Mouse (Mus musculus) MEL (cell line): Measurements from ENCODE around the gene Wnt5a. TPM values are rescaled to one million over a fixed set of nuclear protein-coding genes. Genes with fewer than 3 reads are reported as not detected.

Experiments
- DNase-seq: peaks from one replicate; pipeline ENCODE4 v3.0.0; 2011; ENCODE audit warnings: low read depth, low spot score
- H3K27ac ChIP-seq: 2 replicates; pipeline ENCODE4 v1.5.1; 2012; ENCODE audit warnings: low read depth, mild to moderate bottlenecking, control low read depth, low read length, moderate library complexity; ENCODE audit not compliant: control insufficient read depth
- H3K27me3 ChIP-seq, 2 experiments: fragments of 150-350 bp in 1 of 2; sonication (generic) in 1 of 2; 2 replicates each; pipeline ENCODE4 v1.6.1; 2012; ENCODE audit warnings: low read length in 2 of 2, mild to moderate bottlenecking in 2 of 2, improper control_type of control experiment in 1 of 2, moderate library complexity in 1 of 2; ENCODE audit not compliant: insufficient read depth in 2 of 2, control insufficient read depth in 1 of 2
- H3K36me3 ChIP-seq, 2 experiments: 2 replicates each; pipeline ENCODE4 v1.6.1; 2012 to 2014; ENCODE audit warnings: low read length in 2 of 2, improper control_type of control experiment in 1 of 2, inconsistent platforms in 1 of 2, mild to moderate bottlenecking in 1 of 2; ENCODE audit not compliant: insufficient read depth in 2 of 2, control insufficient read depth in 1 of 2
- H3K4me1 ChIP-seq, 2 experiments: fragments of 150-350 bp in 1 of 2; sonication (generic) in 1 of 2; 2 replicates each; pipeline ENCODE4 v1.6.1; 2012; ENCODE audit warnings: low read length in 2 of 2, improper control_type of control experiment in 1 of 2, mild to moderate bottlenecking in 1 of 2; ENCODE audit not compliant: insufficient read depth in 2 of 2, control insufficient read depth in 1 of 2
- H3K4me3 ChIP-seq, 2 experiments: fragments of 150-350 bp in 1 of 2; sonication (generic) in 1 of 2; 2 replicates each; pipeline ENCODE4 v1.5.1; 2012; ENCODE audit warnings: low read depth in 2 of 2, low read length in 2 of 2, mild to moderate bottlenecking in 2 of 2, moderate library complexity in 2 of 2, control low read depth in 1 of 2, improper control_type of control experiment in 1 of 2; ENCODE audit not compliant: control insufficient read depth in 1 of 2, insufficient read depth in 1 of 2
- H3K79me2 ChIP-seq: 2 replicates; pipeline ENCODE4 v1.6.1; 2012; ENCODE audit warnings: mild to moderate bottlenecking, low read length, moderate library complexity; ENCODE audit not compliant: control insufficient read depth, poor library complexity, insufficient read depth
- H3K9ac ChIP-seq: 2 replicates; pipeline ENCODE4 v1.6.1; 2012; ENCODE audit warnings: low read depth, mild to moderate bottlenecking, control low read depth, low read length, moderate library complexity; ENCODE audit not compliant: control insufficient read depth, poor library complexity, severe bottlenecking
- H3K9me3 ChIP-seq: fragments of 150-350 bp; sonication (generic); replicated peaks from 2 replicates; pipeline ENCODE4 v1.6.1; 2012; ENCODE audit warnings: mild to moderate bottlenecking, low read length, improper control_type of control experiment, moderate library complexity; ENCODE audit not compliant: insufficient read depth
- CHD1 ChIP-seq: IDR thresholded peaks from 2 replicates; pipeline ENCODE4 v1.6.1; 2012; ENCODE audit warnings: low read depth, mild to moderate bottlenecking, inconsistent platforms, low read length, improper control_type of control experiment
- CHD2 ChIP-seq: IDR thresholded peaks from 2 replicates; pipeline ENCODE4 v1.6.1; 2011; ENCODE audit warnings: low read length, improper control_type of control experiment
- CTCF ChIP-seq, 3 experiments: IDR thresholded peaks in 2 of 3; conservative IDR thresholded peaks in 1 of 3; 2 replicates each; pipeline ENCODE4 v1.5.1; 2011 to 2012; ENCODE audit warnings: low read length in 3 of 3, low read depth in 2 of 3, mild to moderate bottlenecking in 2 of 3, improper control_type of control experiment in 1 of 3, inconsistent platforms in 1 of 3, mixed read lengths in 1 of 3, moderate library complexity in 1 of 3; ENCODE audit not compliant: control insufficient read depth in 1 of 3, insufficient read depth in 1 of 3, poor library complexity in 1 of 3, severe bottlenecking in 1 of 3
- E2F4 ChIP-seq: IDR thresholded peaks from 2 replicates; pipeline ENCODE4 v1.6.1; 2011; ENCODE audit warnings: low read depth, low read length, improper control_type of control experiment, borderline replicate concordance
- EP300 ChIP-seq, 2 experiments: IDR thresholded peaks; 2 replicates each; pipeline ENCODE4 v1.6.1; 2011; ENCODE audit warnings: improper control_type of control experiment in 2 of 2, low read length in 2 of 2, low read depth in 1 of 2, mild to moderate bottlenecking in 1 of 2
- ETS1 ChIP-seq: IDR thresholded peaks from 2 replicates; pipeline ENCODE4 v1.6.1; 2012; ENCODE audit warnings: low read depth, mild to moderate bottlenecking, inconsistent platforms, low read length, improper control_type of control experiment, moderate library complexity
- GATA1 ChIP-seq: IDR thresholded peaks from 2 replicates; pipeline ENCODE4 v1.6.1; 2011; ENCODE audit warnings: low read depth, low read length, improper control_type of control experiment
- KAT2A ChIP-seq: conservative IDR thresholded peaks from 2 replicates; pipeline ENCODE4 v1.6.1; 2012; ENCODE audit warnings: low read depth, low read length, improper control_type of control experiment, inconsistent platforms
- MAFK ChIP-seq: IDR thresholded peaks from 2 replicates; pipeline ENCODE4 v1.6.1; 2011; ENCODE audit warnings: low read depth, mild to moderate bottlenecking, low read length, improper control_type of control experiment, borderline replicate concordance
- MAX ChIP-seq: IDR thresholded peaks from 2 replicates; pipeline ENCODE4 v1.6.1; 2011; ENCODE audit warnings: low read length, improper control_type of control experiment
- MAZ ChIP-seq: IDR thresholded peaks from 2 replicates; pipeline ENCODE4 v1.6.1; 2012; ENCODE audit warnings: low read depth, mild to moderate bottlenecking, inconsistent platforms, low read length, improper control_type of control experiment
- MEF2A ChIP-seq: IDR thresholded peaks from 2 replicates; pipeline ENCODE4 v1.6.1; 2014; ENCODE audit warnings: low read depth, mild to moderate bottlenecking, inconsistent platforms, low read length, improper control_type of control experiment; ENCODE audit not compliant: poor library complexity, insufficient replicate concordance, severe bottlenecking; ENCODE audit errors: extremely low read depth
- MXI1 ChIP-seq: IDR thresholded peaks from 2 replicates; pipeline ENCODE4 v1.6.1; 2011; ENCODE audit warnings: mild to moderate bottlenecking, low read depth, low read length, improper control_type of control experiment
- MYB ChIP-seq: IDR thresholded peaks from 2 replicates; pipeline ENCODE4 v1.6.1; 2011; ENCODE audit warnings: mild to moderate bottlenecking, low read depth, low read length, improper control_type of control experiment
- MYC ChIP-seq: IDR thresholded peaks from 2 replicates; pipeline ENCODE4 v1.6.1; 2011; ENCODE audit warnings: low read depth, mild to moderate bottlenecking, low read length, improper control_type of control experiment, moderate library complexity
- POLR2AphosphoS2 ChIP-seq: IDR thresholded peaks from 2 replicates; pipeline ENCODE4 v1.6.1; 2011; ENCODE audit warnings: low read length, improper control_type of control experiment
- RAD21 ChIP-seq: IDR thresholded peaks from 2 replicates; pipeline ENCODE4 v1.6.1; 2011; ENCODE audit warnings: mild to moderate bottlenecking, low read depth, low read length, improper control_type of control experiment
- RCOR1 ChIP-seq: IDR thresholded peaks from 2 replicates; pipeline ENCODE4 v1.6.1; 2012; ENCODE audit warnings: low read depth, mild to moderate bottlenecking, inconsistent platforms, low read length, improper control_type of control experiment
- SIN3A ChIP-seq: IDR thresholded peaks from 2 replicates; pipeline ENCODE4 v1.6.1; 2012; ENCODE audit warnings: low read length, improper control_type of control experiment, inconsistent platforms
- SMC3 ChIP-seq: IDR thresholded peaks from 2 replicates; pipeline ENCODE4 v1.6.1; 2011; ENCODE audit warnings: low read depth, low read length, improper control_type of control experiment
- TAL1 ChIP-seq: IDR thresholded peaks from 2 replicates; pipeline ENCODE4 v1.6.1; 2012; ENCODE audit warnings: mild to moderate bottlenecking, inconsistent platforms, low read length, moderate library complexity, mixed read lengths
- TCF12 ChIP-seq: IDR thresholded peaks from 2 replicates; pipeline ENCODE4 v1.6.1; 2014; ENCODE audit warnings: low read depth, mild to moderate bottlenecking, inconsistent platforms, low read length, improper control_type of control experiment, moderate library complexity
- USF1 ChIP-seq: IDR thresholded peaks from 2 replicates; pipeline ENCODE4 v1.6.1; 2014; ENCODE audit warnings: low read depth, mild to moderate bottlenecking, inconsistent platforms, low read length, improper control_type of control experiment, moderate library complexity
- USF2 ChIP-seq, 2 experiments: IDR thresholded peaks; 2 replicates each; pipeline ENCODE4 v1.6.1; 2011 to 2012; ENCODE audit warnings: improper control_type of control experiment in 2 of 2, low read length in 2 of 2, borderline replicate concordance in 1 of 2, inconsistent platforms in 1 of 2, low read depth in 1 of 2, mild to moderate bottlenecking in 1 of 2; ENCODE audit not compliant: insufficient read depth in 1 of 2
- ZKSCAN1 ChIP-seq: IDR thresholded peaks from 2 replicates; pipeline ENCODE4 v1.6.1; 2012; ENCODE audit warnings: low read depth, mild to moderate bottlenecking, inconsistent platforms, low read length, improper control_type of control experiment, moderate library complexity
- ZNF384 ChIP-seq: IDR thresholded peaks from 2 replicates; pipeline ENCODE4 v1.6.1; 2012; ENCODE audit warnings: low read depth, mild to moderate bottlenecking, inconsistent platforms, low read length, improper control_type of control experiment
- polyA plus RNA-seq, 2 experiments: library from polyadenylated mRNA; stranded (reverse) in 1 of 2; unstranded in 1 of 2; fragments of >175 nt in 1 of 2; fragments of >200 nt in 1 of 2; gene quantifications; 2 replicates each; pipeline versions ENCODE4 v1.2.1 to v1.2.4; 2012; ENCODE audit warnings: low replicate concordance in 2 of 2, low read depth in 1 of 2; ENCODE audit not compliant: insufficient read length in 2 of 2, insufficient read depth in 1 of 2, missing spikeins in 1 of 2
- total RNA-seq: library from RNA; depleted of rRNA; stranded (reverse); fragments of 300-350 nt; gene quantifications from 2 replicates; pipeline ENCODE4 v1.2.3, GENCODE M21; 2012

Wnt5a gene
- total and polyA plus RNA-seq, 3 experiments, result not detected

DNA sequence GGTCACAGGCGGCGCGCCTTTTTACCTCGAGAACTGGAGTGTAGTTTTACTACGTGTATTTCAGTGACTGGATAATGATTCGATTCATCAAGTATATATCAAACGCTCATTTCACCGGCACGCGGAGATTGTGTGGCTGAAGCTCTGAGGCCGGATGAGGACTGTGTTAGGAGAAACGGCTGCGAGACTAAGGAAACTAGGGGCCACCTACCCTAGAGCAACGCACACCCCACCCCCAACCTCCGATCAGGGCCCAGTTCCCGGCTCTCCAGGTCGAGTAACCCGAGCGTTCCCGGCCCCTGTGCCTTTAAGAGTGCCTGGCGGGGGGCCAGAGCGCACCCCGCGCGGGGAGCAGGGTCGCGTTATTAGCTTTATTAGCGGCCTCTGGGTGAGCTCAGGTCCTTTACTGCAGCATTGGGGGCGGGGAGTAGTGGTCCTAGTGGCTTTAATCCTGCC, 1.9 kb downstream of the Wnt5a start:
- H3K9ac ChIP-seq, result no peak overlapping the region
- H3K4me1 ChIP-seq, result no peaks in the 10 kb centered on the region
- no peaks in the 10 kb centered on the region for H3K36me3 ChIP-seq
- no peak for TF ChIP-seq EP300 (IDR thresholded peaks at IDR 0.05; ENCODE audit: low read depth in 1 of 2, low read length in 2 of 2)
- no peak for TF ChIP-seq E2F4
- TF ChIP-seq USF2 (IDR thresholded peaks at IDR 0.05; ENCODE audit: borderline replicate concordance in 1 of 2, insufficient read depth in 1 of 2, low read depth in 1 of 2, low read length in 2 of 2), result no peak
- TF ChIP-seq MAFK, result no peak
- TF ChIP-seq MAX, result no peak
- no peak for TF ChIP-seq ZNF384
- TF ChIP-seq CTCF (IDR thresholded peaks at IDR 0.05 in 2 of 3, conservative IDR thresholded peaks at IDR 0.05 in 1 of 3; ENCODE audit: control insufficient read depth in 1 of 3, insufficient read depth in 1 of 3, low read depth in 2 of 3, low read length in 3 of 3, poor library complexity in 1 of 3, severe bottlenecking in 1 of 3), result no peak
- no peak for TF ChIP-seq GATA1
- TF ChIP-seq ETS1, result no peak
- TF ChIP-seq CHD2, result no peak
- TF ChIP-seq MYB, result no peak
- TF ChIP-seq RCOR1, result no peak
- no peak for TF ChIP-seq TCF12
- H3K4me3 ChIP-seq, result no peak overlapping the region
- H3K27me3 ChIP-seq, result no peaks in the 10 kb centered on the region
- no peaks in the 10 kb centered on the region for H3K9me3 ChIP-seq
- H3K27ac ChIP-seq, result no peak overlapping the region
- no peak for DNase-seq
- no peaks in the 10 kb centered on the region for H3K79me2 ChIP-seq

- Histone ChIP-seq H3K9ac (no peak overlapping the region), H3K27me3 (no peaks in the 10 kb centered on the region), H3K36me3 (no peaks in the 10 kb centered on the region), H3K79me2 (no peaks in the 10 kb centered on the region), H3K27ac (no peak overlapping the region), H3K9me3 (no peaks in the 10 kb centered on the region), H3K4me3 (no peak overlapping the region), H3K4me1 (no peaks in the 10 kb centered on the region)
- DNase-seq, result no peak
- TF ChIP-seq KAT2A (no peak), SMC3 (no peak), MXI1 (no peak), RAD21 (no peak), MYB (no peak), POLR2AphosphoS2 (no peak), CHD1 (no peak), USF1 (no peak), MYC (no peak), MEF2A (no peak), SIN3A (no peak), CTCF (IDR thresholded peaks at IDR 0.05 in 2 of 3, conservative IDR thresholded peaks at IDR 0.05 in 1 of 3; ENCODE audit: control insufficient read depth in 1 of 3, insufficient read depth in 1 of 3, low read depth in 2 of 3, low read length in 3 of 3, poor library complexity in 1 of 3, severe bottlenecking in 1 of 3) (no peak), GATA1 (no peak), ZNF384 (no peak), CHD2 (no peak), TAL1 (no peak), ZKSCAN1 (no peak), E2F4 (no peak), MAX (no peak), MAZ (no peak)
These were observed 2.5 kb downstream of the Wnt5a start for GRCm38 (mm10) chr14:28507011-28507410.
